Mouse (Mus musculus): ENCODE data around the gene Dthd1.

Dthd1 gene

GRCm38 (mm10) chr5:62864348-62864747 lies 50.7 kb downstream of the Dthd1 start:
- DNase-seq (ENCODE audit: low read depth, low spot score), result no peak

- DNase-seq (ENCODE audit: low read depth, low spot score), result no peak
Observed at GRCm38 (mm10) chr5:62867003-62867402, 53.4 kb downstream of the Dthd1 start.

GRCm38 (mm10) chr5:62879530-62879929 lies 65.9 kb downstream of the Dthd1 start:
- no peak for DNase-seq (ENCODE audit: low read depth, low spot score)

GRCm38 (mm10) chr5:62895326-62895725 lies 81.7 kb downstream of the Dthd1 start:
- DNase-seq (ENCODE audit: low read depth, low spot score), result peak; percentile 8

- no peak for DNase-seq (ENCODE audit: low read depth, low spot score)
Observed at GRCm38 (mm10) chr5:62906954-62907353, 93.3 kb downstream of the Dthd1 start.

GRCm38 (mm10) chr5:62909074-62909473 lies 95.5 kb downstream of the Dthd1 start:
- DNase-seq (ENCODE audit: low read depth, low spot score), result no peak

- no peak for DNase-seq (ENCODE audit: low read depth, low spot score)
Observed at GRCm38 (mm10) chr5:62924616-62925015, 111.0 kb downstream of the Dthd1 start.

All from R1 (cell line).